Mouse (Mus musculus) neural tube, postnatal 0 days (tissue): ENCODE measurements around the gene Atxn7l1. TPM values are rescaled to one million over a fixed set of nuclear protein-coding genes. Genes with fewer than 3 reads are reported as not detected.

Experiments
- polyA plus RNA-seq: library from polyadenylated mRNA; unstranded; fragments of >200 nt; fragmentation: Nextera tagmentation; extraction: Ambion mirVana; gene quantifications from 2 replicates; pipeline ENCODE4 v1.2.1, GENCODE M21; 2015

The Atxn7l1 gene
- polyA plus RNA-seq: 14.2 and 17.5 TPM in 2 replicates

GRCm38 (mm10) chr12:33147497-33148267 lies at the start of gene Atxn7l1:
Gene Atxn7l1 (plus strand): TSS chr12:33147693.

GRCm38 (mm10) chr12:33394804-33395623 lies 247.5 kb downstream of the Atxn7l1 start, which contains the start of gene Efcab10:
Gene Efcab10 (plus strand): TSS chr12:33394854.

Other genes with a start within 250 kb of the Atxn7l1 start
- gene Sypl, start 193.8 kb upstream of the Atxn7l1 start, polyA plus RNA-seq: 40.9 and 49.4 TPM in 2 replicates
- 0.24 and 0.48 TPM in 2 replicates for gene Cdhr3, start 54.8 kb upstream of the Atxn7l1 start, polyA plus RNA-seq
- 4.5 and 5.8 TPM in 2 replicates for gene Efcab10, start 247.2 kb downstream of the Atxn7l1 start, polyA plus RNA-seq